Mouse (Mus musculus) C2C12 (cell line): ENCODE measurements around the gene Arap2.

Experiments used
- CEBPB ChIP-seq: IDR thresholded peaks from one replicate; pipeline ENCODE4 v1.6.1; 2011; ENCODE audit warnings: low read depth, mild to moderate bottlenecking, control low read depth, moderate library complexity
- CTCF ChIP-seq: IDR thresholded peaks from one replicate; pipeline ENCODE4 v1.5.1; 2011; ENCODE audit not compliant: control insufficient read depth, insufficient read depth, insufficient read length
- MYOG ChIP-seq: IDR thresholded peaks from one replicate; pipeline ENCODE4 v1.6.1; 2011; ENCODE audit not compliant: control insufficient read depth, insufficient read length; ENCODE audit errors: extremely low read depth
- USF1 ChIP-seq: IDR thresholded peaks from one replicate; pipeline ENCODE4 v1.6.1; 2011; ENCODE audit warnings: low read depth, mild to moderate bottlenecking, control low read depth, moderate library complexity

DNA sequence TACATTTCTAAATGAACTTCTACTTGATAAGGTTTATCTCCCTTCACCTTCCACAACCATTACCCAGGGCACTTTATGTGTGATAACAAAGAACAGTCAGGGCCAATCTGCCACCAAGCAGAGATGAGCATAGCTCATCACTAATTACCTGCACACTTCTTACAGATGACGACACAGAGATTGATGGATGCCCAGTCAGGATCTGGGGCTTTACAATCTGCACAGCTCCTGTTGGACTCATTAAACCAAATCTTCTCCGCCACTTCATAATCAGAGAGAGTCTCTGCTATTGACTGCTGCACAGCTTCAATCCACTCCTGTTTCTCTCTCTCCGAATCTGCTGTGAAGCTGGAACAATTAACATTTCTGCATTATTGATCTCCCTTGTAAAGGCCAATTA, 82.8 kb downstream of the Arap2 start:
- no peak for TF ChIP-seq MYOG
- no peak for TF ChIP-seq CTCF
- no peak for TF ChIP-seq CEBPB
- no peak for TF ChIP-seq USF1
